Mouse (Mus musculus) forelimb bud, embryonic 11.5 days (tissue): Measurements from ENCODE around the gene Gm42372.
A peak's percentile ranks its signal among the peaks of the same experiment; 100 is the strongest.

Experiments
- DNase-seq: peaks from one replicate; pipeline ENCODE4 v3.0.0-alpha.2; 2012; ENCODE audit warnings: low read depth, low spot score

Gene Gm42372

DNA sequence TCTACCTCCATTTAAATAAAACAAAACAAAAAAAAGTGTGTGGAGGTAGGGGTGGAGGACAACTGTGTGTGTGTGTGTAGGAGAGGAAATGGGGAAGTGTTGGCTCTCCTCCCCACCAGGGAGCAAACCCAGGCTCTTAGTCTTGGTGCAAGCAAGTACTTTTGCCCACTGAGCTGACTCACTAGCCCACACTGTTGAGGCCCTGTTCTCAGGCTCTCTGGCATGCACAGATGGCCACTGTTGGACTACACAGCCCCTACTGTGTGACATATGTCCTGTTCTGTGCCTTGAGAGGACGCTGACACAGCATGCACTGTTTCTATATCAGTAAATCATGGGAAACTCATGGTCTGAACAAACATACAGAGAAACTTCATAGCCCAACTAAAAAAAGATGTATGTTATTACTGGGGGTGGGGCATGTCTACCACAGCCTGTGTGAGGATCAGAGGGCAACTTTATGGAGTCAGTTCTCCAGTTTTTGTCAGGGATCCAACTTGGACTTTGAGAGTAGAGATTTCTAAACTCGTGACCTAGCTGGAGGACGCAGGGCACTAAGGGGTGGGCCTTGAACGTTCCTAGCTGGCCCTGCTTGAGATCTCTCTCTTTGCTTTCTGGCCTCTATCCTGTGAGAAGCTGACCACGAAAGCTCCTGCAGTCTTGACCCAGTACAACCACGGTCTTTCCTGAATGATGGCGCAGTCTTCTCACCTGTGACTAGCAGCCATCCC, 20.5 kb downstream of the Gm42372 start:
- DNase-seq, result no peak

DNA sequence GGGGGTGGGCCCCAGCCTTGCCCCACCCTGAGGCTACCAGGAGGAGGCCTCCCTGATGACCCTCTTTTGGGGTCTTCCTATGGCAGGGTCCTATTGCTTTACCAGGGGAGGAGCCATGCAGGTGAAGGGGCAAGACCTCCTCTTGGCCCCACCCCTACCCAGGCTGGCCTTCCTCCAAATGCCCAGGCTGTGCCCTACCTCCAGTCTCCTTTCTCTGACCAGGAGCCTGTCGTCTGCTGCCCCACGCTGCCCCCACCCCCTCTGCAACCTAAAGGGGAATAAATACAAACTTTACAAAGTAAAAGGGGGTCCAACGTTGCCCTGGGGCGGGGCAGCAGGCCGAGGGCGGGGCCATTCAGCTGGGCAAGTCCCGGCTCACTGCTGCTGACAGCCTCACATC, 21.8 kb downstream of the Gm42372 start:
- no peak for DNase-seq

DNA sequence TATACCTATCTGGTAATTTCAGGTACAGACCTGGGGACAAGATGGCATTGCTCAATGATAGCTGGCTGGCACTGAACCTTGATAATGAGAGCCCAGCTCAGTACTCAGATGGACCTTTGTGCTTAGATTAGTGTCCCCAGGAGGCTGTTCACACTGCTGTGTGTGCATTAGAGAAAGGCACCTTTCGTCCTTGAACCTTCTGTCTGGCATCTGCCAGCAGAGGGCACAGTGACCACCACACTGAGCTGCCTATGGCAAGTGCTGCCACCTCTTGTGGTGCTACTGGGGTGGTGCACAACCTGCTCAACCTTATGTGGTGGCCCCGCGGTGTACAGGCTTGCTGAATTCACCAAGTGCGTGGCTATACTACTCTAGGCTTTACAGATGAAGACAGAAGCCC, 24.4 kb downstream of the Gm42372 start:
- no peak for DNase-seq

DNA sequence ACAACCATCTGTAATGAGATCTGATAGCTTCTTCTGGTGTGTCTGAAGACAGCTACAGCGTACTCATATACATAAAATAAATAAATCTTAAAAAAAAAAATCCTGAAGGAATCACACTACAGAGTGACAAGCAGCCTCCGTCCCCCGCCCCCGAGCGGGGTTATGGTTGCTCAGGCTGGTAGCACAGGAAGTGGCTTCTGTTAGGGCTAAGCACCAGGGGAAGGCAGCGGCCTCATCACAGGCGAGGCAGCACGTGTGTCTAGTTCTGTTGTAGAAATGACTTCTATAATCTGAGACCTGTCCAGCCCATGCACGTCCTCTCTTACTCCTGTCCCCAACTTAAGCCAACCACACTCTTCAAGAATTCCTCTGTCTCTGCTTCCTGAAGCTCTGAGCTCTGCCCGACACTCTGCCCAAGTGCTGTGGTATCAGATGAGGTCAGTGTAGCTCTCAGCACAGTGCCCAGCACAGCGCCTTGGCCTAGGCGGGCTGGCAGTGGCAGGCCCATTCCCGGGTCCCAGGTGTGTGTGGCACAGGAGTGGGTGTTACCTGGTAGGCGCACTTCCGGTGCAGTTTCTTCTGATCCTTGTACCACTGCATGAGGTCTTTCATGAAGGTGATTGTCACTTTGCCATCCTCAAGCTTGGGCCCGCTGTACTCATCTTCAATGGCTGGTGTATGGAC, 26.6 kb downstream of the Gm42372 start:
- DNase-seq, result no peak

GRCm38 (mm10) chr7:17010010-17010347, 27.1 kb downstream of the Gm42372 start:
- no peak for DNase-seq

DNA sequence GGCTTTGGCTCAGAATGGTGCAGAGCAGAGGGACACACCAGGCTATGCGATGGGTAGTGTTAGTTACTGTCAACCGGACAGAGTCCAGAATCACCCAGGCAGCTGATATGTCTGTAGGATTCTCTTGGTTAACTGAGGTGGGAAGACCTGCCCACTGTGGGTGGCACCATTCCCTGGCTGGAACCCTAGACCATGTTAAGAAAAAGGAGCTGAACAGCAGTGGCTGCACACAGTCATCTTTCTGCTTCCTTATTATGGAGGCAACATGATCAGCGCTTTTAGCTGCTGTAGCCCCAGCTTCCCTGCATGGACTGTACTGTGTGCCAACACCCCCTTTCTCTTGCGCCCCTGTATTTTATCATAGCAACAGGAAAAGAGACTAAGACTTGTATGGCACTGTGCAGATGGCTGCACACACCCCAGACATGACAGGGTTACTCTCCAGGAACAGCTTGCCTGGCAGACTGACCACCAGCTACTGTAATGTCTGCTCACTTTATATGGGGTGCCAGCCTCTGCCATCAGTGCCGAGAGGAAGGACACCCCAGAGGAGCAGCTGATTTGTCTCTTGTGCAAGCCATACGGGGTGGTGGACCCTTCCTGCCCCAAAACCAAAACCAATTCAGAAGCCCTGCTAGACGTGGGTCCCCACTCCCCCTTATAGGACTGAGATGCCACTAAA, 29.2 kb downstream of the Gm42372 start:
- no peak for DNase-seq

- no peak for DNase-seq
Observed at GRCm38 (mm10) chr7:17015381-17015780, 32.5 kb downstream of the Gm42372 start.

DNA sequence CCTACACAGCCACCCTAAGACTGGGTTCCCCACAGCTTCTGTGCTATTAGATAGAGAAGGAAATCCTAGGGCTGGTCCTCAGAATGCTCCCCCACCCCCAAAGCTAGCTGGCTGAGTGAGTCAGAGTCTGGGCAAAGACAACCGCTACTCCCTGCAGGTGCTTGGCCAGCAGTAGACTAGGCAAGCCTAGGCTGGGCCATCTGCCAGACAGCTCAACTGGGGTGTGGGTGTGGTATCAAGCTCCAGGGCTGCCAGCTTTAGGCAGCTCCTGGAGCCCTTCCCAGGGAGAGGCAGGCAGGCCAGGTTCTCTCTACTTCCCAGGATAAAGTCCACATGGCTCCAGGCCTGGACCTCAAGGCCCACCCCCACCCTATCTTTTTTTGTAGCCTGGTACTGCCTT, 34.1 kb downstream of the Gm42372 start:
- DNase-seq, result no peak

- no peak for DNase-seq
Observed at GRCm38 (mm10) chr7:17017921-17018320, 35.0 kb downstream of the Gm42372 start.

DNA sequence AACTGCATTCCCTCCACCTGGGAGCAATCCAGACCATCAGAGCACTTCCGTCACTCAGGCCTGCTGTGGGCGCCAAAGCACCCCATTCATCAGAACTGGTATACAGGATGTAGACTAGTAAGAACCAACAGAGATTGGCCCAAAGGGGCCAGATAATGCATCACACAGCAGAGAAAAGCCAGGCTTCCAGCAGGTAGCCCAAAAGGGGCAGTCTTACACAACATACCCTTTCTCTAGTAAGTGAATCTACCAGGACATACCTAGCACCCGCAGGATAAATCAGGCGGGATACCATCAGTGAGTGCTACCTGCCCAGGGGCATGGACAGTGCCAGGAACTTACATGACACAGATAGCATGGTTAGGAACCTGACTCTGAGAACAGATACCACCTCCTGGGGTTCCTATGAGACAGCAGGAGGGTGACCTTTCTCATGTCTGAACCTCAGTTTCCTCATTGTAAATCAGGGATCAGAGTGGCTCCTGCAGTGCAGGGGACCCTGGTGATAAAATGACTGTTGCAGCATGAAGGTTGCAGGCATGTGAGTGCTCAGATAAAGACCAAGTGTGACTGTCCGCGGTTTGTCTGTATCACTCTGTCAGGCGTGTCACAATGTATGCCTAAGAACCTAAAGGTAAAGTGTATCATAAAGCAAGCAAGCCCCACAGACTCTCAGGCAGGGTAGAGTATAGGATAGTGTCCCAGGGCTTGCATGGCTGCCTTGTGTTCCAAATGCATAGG, 36.7 kb downstream of the Gm42372 start:
- no peak for DNase-seq

GRCm38 (mm10) chr7:17022176-17022575, 39.3 kb downstream of the Gm42372 start:
- no peak for DNase-seq

- DNase-seq, result no peak
Observed at GRCm38 (mm10) chr7:17023701-17024100, 40.8 kb downstream of the Gm42372 start.

- DNase-seq, result no peak
Observed at GRCm38 (mm10) chr7:17024141-17024540, 41.3 kb downstream of the Gm42372 start.

GRCm38 (mm10) chr7:17024814-17025504, 42.1 kb downstream of the Gm42372 start:
- DNase-seq, result peak; percentile 32

- DNase-seq, result no peak
Observed at GRCm38 (mm10) chr7:17025505-17025894, 42.6 kb downstream of the Gm42372 start.

GRCm38 (mm10) chr7:17025896-17026622, 43.2 kb downstream of the Gm42372 start:
- DNase-seq, result no peak

- peak; percentile 70 for DNase-seq
Observed at GRCm38 (mm10) chr7:17026710-17027587, 44.1 kb downstream of the Gm42372 start.

- peak; percentile 85 for DNase-seq
Observed at GRCm38 (mm10) chr7:17027588-17028343, 44.9 kb downstream of the Gm42372 start, which contains the start of gene Ppp5c. Ppp5c (minus strand) TSS chr7:17027924.

DNA sequence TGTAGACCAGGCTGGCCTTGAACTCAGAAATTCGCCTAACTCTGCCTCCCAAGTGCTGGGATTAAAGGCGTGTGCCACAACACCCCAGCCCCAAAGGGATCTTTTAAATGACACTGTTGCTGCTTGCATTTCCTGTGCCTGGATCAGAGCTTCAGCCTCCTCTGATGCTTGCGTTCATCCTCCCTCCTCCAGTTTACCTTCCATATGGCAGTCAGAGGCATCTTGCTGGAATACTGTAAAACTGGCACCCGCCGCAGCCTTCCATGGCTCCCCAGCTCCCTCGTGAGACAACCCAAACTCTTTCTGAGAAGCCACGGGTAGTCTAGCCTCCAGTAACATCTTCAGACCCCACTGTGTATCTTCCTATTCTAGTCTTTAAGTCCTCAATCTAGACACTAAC, 46.0 kb downstream of the Gm42372 start:
- no peak for DNase-seq
